Comparison of ENCODE assay signal across 22 mouse cellular contexts in genomic region chr12:17588436-17588835, GRCm38 (mm10). TPM values are rescaled to one million over a fixed set of nuclear protein-coding genes. Genes with fewer than 3 reads are reported as not detected.
DNase-seq lines count a peak whose midpoint lies in the region; ATAC-seq and TF ChIP-seq lines count a peak whose summit lies in the region.
"Had no signal": no experiment of that assay in that cellular context is flagged by ENCODE, and none has a peak within 500 bp of the region (broad histone marks: within the 10 kb centered on the region; RNA-seq: fewer than 3 reads in every experiment).

No protein-coding gene starts in this region.

- H3K4me2 ChIP-seq in heart, embryonic 12.5 days: no peak overlapping the region
- H3K4me2 ChIP-seq in CH12.LX (ENCODE audit: insufficient read depth, low read depth, poor library complexity, severe bottlenecking): peak overlapping the region; percentile 76

- no peaks in the 10 kb centered on the region for H3K27me3 ChIP-seq in heart, embryonic 12.5 days (replicated peaks)
- H3K27me3 ChIP-seq in heart, embryonic 10.5 days (ENCODE audit: insufficient read depth, poor library complexity, severe bottlenecking): no peaks in the 10 kb centered on the region
- H3K27me3 ChIP-seq in CH12.LX (replicated peaks): no peaks in the 10 kb centered on the region
- H3K27me3 ChIP-seq: Patski had no signal

- no peak for TF ChIP-seq CTCF in CH12.LX (conservative IDR thresholded peaks at IDR 0.05 in 1 of 2, IDR thresholded peaks at IDR 0.05 in 1 of 2; ENCODE audit: low read depth in 2 of 2, low read length in 2 of 2)

- peaks cover 4% of the 10 kb centered on the region; the same call in 1 of the 2 replicates for H3K9me3 ChIP-seq in heart, embryonic 12.5 days (replicated peaks)
- H3K9me3 ChIP-seq in heart, embryonic 10.5 days: no peaks in the 10 kb centered on the region
- H3K9me3 ChIP-seq in CH12.LX (replicated peaks; ENCODE audit: low read length): peaks cover 14% of the 10 kb centered on the region
- H3K9me3 ChIP-seq: G1E had no signal

- H3K27ac ChIP-seq in heart, embryonic 12.5 days (ENCODE audit: poor library complexity, severe bottlenecking): no peak overlapping the region
- H3K27ac ChIP-seq in heart, embryonic 10.5 days: no peak overlapping the region
- no peak overlapping the region for H3K27ac ChIP-seq in CH12.LX (ENCODE audit: insufficient read depth, low read depth)

- DNase-seq in heart, adult 11 months: peak; percentile 74
- DNase-seq in heart, embryonic 10.5 days (ENCODE audit: low spot score): peak; percentile 52
- DNase-seq in heart, postnatal 4 days: no peak
- peak; percentile 3 for DNase-seq in right cerebral cortex, adult 18-20 months
- DNase-seq in right cerebral cortex, postnatal 25 days: no peak
- DNase-seq in CH12.LX (ENCODE audit: extremely low read depth): no peak
- DNase-seq in thymus, postnatal 10 days (ENCODE audit: low spot score in 2 of 2): no peak
- DNase-seq: adrenal gland, adult 2 months; adrenal gland, adult 8-10 months; adrenal gland, postnatal 10 days; adrenal gland, postnatal 14 days; adrenal gland, postnatal 25 days; adrenal gland, postnatal 36 days; B cell, adult 2 months; cerebellum, adult 11 months; cerebellum, adult 11-12 months; cerebellum, adult 18-20 months had no signal

- WGBS in heart, embryonic 12.5 days: 85% methylated on average over 3 of the region's 3 CpGs
- 83% methylated on average over 3 of the region's 3 CpGs for WGBS in heart, embryonic 10.5 days

- no peak for ATAC-seq in heart, embryonic 12.5 days (ENCODE audit: insufficient number of reproducible peaks, low FRiP score)
- ATAC-seq: activated CD4-positive, CD25-positive, alpha-beta regulatory T cell, adult 4 months; CD4-positive, CD25-positive, alpha-beta regulatory T cell, adult 4 months; Patski had no signal

- TF ChIP-seq POLR2A in CH12.LX (IDR thresholded peaks at IDR 0.05; ENCODE audit: low read depth, low read length): no peak

- H3K4me3 ChIP-seq in heart, embryonic 12.5 days: no peak overlapping the region
- no peak overlapping the region for H3K4me3 ChIP-seq in heart, embryonic 10.5 days
- H3K4me3 ChIP-seq in CH12.LX (replicated peaks in 1 of 3; ENCODE audit: low read depth in 2 of 3, low read length in 2 of 3, poor library complexity in 1 of 3): peak overlapping the region; percentile 55 to 68 (median 58)

- dilution Hi-C loops in CH12.LX (cut with MboI; ENCODE audit: extremely low pct_ligation_motif_present, extremely low pct_unique_long_range_greater_than_20kb, low sequenced_read_pairs): no loop called here

- peaks cover 5% of the 10 kb centered on the region; the same call in 1 of the 2 replicates for H3K79me2 ChIP-seq in CH12.LX (replicated peaks; ENCODE audit: control insufficient read depth, extremely low read depth, insufficient read depth, poor library complexity, severe bottlenecking)

- in situ Hi-C loops in CH12.LX (cut with MboI; ENCODE audit: low pct_ligation_motif_present, low pct_unique_long_range_greater_than_20kb, low sequenced_read_pairs): no loop called here

- no peak overlapping the region for H3K9ac ChIP-seq in heart, embryonic 12.5 days
- peak overlapping the region; percentile 94 for H3K9ac ChIP-seq in CH12.LX (ENCODE audit: insufficient read depth, low read depth)

- no peaks in the 10 kb centered on the region for H3K4me1 ChIP-seq in heart, embryonic 12.5 days (replicated peaks)
- no peaks in the 10 kb centered on the region for H3K4me1 ChIP-seq in heart, embryonic 10.5 days
- peaks cover 8 to 45% of the 10 kb centered on the region in 2 experiments for H3K4me1 ChIP-seq in CH12.LX (ENCODE audit: control insufficient read depth in 1 of 2, insufficient read depth in 2 of 2)

- no peak for TF ChIP-seq EP300 in CH12.LX (IDR thresholded peaks at IDR 0.05; ENCODE audit: low read length)

- no peaks in the 10 kb centered on the region for H3K36me3 ChIP-seq in heart, embryonic 12.5 days
- H3K36me3 ChIP-seq in heart, embryonic 10.5 days: no peaks in the 10 kb centered on the region
- H3K36me3 ChIP-seq in CH12.LX (replicated peaks in 1 of 2; ENCODE audit: control insufficient read depth in 1 of 2, insufficient read depth in 1 of 2, low read length in 1 of 2): peaks cover 31 to 48% of the 10 kb centered on the region in 2 experiments
- H3K36me3 ChIP-seq: G1E had no signal

- TF ChIP-seq RAD21 in CH12.LX (IDR thresholded peaks at IDR 0.05; ENCODE audit: low read depth, low read length): no peak

TF ChIP-seq in CH12.LX, 34 proteins besides CTCF, POLR2A, EP300 and RAD21:
- TF ChIP-seq CHD1 (IDR thresholded peaks at IDR 0.05; ENCODE audit: low read depth, low read length): no peak
- no peak for TF ChIP-seq POLR2AphosphoS2 (IDR thresholded peaks at IDR 0.05; ENCODE audit: low read depth, low read length)
- no peak for TF ChIP-seq USF1 (IDR thresholded peaks at IDR 0.05; ENCODE audit: low read depth, low read length)
TF ChIP-seq in CH12.LX: peak in this region for 0.

RNA-seq across cellular contexts. Expression of gene Odc1, which starts 43.8 kb away (rescaled TPM):
- polyA plus RNA-seq in heart, embryonic 12.5 days (2016; fragmentation: Nextera tagmentation; extraction: Ambion mirVana): 161 and 167 TPM in 2 replicates
- 173 and 235 TPM in 2 replicates for polyA plus RNA-seq in heart, embryonic 10.5 days (2016; fragmentation: Nextera tagmentation; extraction: Ambion mirVana)
- 100 to 1,000 TPM; 158 to 160 TPM for total RNA-seq in heart, postnatal 4 days (2021)
- total RNA-seq in CH12.LX (2012; rRNA removed) (1,757 and 1,839 TPM in 2 replicates), CH12.LX (2014; rRNA removed) (2,455 and 2,545 TPM in 2 replicates)
- polyA plus RNA-seq in CH12.LX (2012; ENCODE audit: insufficient read length, low read depth): 2,544 and 2,567 TPM in 2 replicates

Comparison
In these comparisons a context has a peak if more than half of its experiments do, and no peak if none do; other contexts are left out.
1. DNase-seq: peak in heart, adult 11 months (single experiment), heart, embryonic 10.5 days (single experiment) and right cerebral cortex, adult 18-20 months (single experiment); none in heart, postnatal 4 days (single experiment), right cerebral cortex, postnatal 25 days (single experiment), CH12.LX (single experiment) and thymus, postnatal 10 days (0 of 2).
2. H3K4me3 ChIP-seq: peak in CH12.LX (3 of 3); none in heart, embryonic 12.5 days (single experiment) and heart, embryonic 10.5 days (single experiment).
3. RNA of gene Odc1, which starts 43.8 kb away (polyA plus RNA-seq): 2,544 to 2,567 TPM in CH12.LX; 173 to 235 TPM in heart, embryonic 10.5 days and 161 to 167 TPM in heart, embryonic 12.5 days; every median in the first group is over 10 times any median in the second.